Mouse (Mus musculus): ENCODE data around the gene Mlf1. TPM values are rescaled to one million over a fixed set of nuclear protein-coding genes. Genes with fewer than 3 reads are reported as not detected.
A peak's percentile ranks its signal among the peaks of the same experiment; 100 is the strongest.

Mlf1 gene
- polyA plus RNA-seq, 1 experiment from 2014 or later, result 6.7 TPM

GRCm38 (mm10) chr3:67358376-67358775 lies 15.5 kb upstream of the Mlf1 start:
- no peak for TF ChIP-seq CTCF (IDR thresholded peaks at IDR 0.05)
- ChIA-PET POLR2A (interaction anchor here (0.8 kb wide), 1 partner anchor 956 kb away, joined by 4 read pairs; no protein-coding TSS in a partner anchor), CTCF (interaction anchor here (1.1 to 4.9 kb wide), 2 partner anchors 9 to 11 kb away, joined by 4 to 21 read pairs; no protein-coding TSS in a partner anchor)
- ATAC-seq (no peak), DNase-seq (ENCODE audit: low read depth, low spot score) (no peak)
- H3K27me3 ChIP-seq, result no peaks in the 10 kb centered on the region
- in situ Hi-C loops (cut with MboI; ENCODE audit: low pct_unique_long_range_greater_than_20kb), result loop anchor here (10.0 kb wide), 1 partner anchor 686 kb away; no protein-coding TSS in a partner anchor

GRCm38 (mm10) chr3:67366087-67366892 lies 7.6 kb upstream of the Mlf1 start:
- CTCF ChIA-PET, result interaction anchor here (1.5 to 10.7 kb wide), 2 partner anchors 13 to 64 kb away, joined by 4 to 56 read pairs; partner anchors contain the start of gene Gfm1
- DNase-seq (ENCODE audit: low read depth, low spot score) (no peak), ATAC-seq (no peak)
- peaks cover 31% of the 10 kb centered on the region for H3K27me3 ChIP-seq
- TF ChIP-seq CTCF (IDR thresholded peaks at IDR 0.05), result no peak
- in situ Hi-C loops (cut with MboI; ENCODE audit: low pct_unique_long_range_greater_than_20kb), result no loop called here
- POLR2A ChIA-PET, result no interaction called here

GRCm38 (mm10) chr3:67367481-67367880 lies 6.4 kb upstream of the Mlf1 start:
- no peak for DNase-seq (ENCODE audit: low read depth, low spot score)
- CTCF ChIA-PET, result interaction anchor here (1.5 to 10.7 kb wide), 2 partner anchors 14 to 62 kb away, joined by 4 to 56 read pairs; partner anchors contain the start of gene Gfm1

DNA sequence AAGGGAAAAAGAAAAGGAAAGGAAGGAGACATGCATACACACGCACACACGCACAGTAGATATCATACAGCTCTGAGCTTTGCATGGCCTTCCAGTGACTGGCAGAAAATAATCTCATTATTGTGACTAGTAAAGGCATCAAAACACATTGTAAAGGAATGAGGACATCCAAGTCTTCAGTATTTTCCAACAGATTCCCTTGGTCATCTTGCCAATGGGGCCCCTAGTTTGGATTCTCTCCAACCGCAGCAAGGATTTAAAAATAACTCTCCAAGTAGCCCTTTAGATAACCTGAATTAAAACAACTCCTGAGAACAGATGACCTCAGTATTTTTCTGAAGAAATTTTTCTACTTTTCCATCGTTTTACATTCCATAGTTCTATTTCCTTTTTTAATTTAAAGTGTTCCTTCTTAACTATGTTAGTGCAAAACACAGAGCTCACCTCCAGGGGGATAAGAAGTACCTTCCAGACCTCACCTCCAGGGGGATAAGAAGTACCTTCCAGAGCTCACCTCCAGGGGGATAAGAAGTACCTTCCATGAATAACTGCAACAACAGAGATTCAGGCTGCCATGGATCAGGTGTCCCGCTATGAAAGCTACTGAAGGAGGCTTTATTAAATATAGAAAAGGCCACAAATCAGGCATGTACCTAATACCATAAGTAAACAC lies 4.4 kb upstream of the Mlf1 start:
- ChIA-PET POLR2A (no interaction called here), CTCF (interaction anchor here (0.9 to 10.7 kb wide), 3 partner anchors 10 to 60 kb away, joined by 3 to 56 read pairs (median 3); partner anchors contain the start of gene Gfm1)
- DNase-seq (ENCODE audit: low read depth, low spot score), result no peak
- H3K27me3 ChIP-seq, result peaks cover 40% of the 10 kb centered on the region
- ATAC-seq, result no peak
- in situ Hi-C loops (cut with MboI; ENCODE audit: low pct_unique_long_range_greater_than_20kb), result no loop called here
- peak; percentile 41 for TF ChIP-seq CTCF (IDR thresholded peaks at IDR 0.05)

More at GRCm38 (mm10) chr3:67367481-67367880, 6.4 kb upstream of the Mlf1 start:
- ATAC-seq, result no peak
- POLR2A ChIA-PET, result no interaction called here
- TF ChIP-seq CTCF (IDR thresholded peaks at IDR 0.05), result no peak
- in situ Hi-C loops (cut with MboI; ENCODE audit: low pct_unique_long_range_greater_than_20kb), result no loop called here
- H3K27me3 ChIP-seq, result peaks cover 40% of the 10 kb centered on the region

DNA sequence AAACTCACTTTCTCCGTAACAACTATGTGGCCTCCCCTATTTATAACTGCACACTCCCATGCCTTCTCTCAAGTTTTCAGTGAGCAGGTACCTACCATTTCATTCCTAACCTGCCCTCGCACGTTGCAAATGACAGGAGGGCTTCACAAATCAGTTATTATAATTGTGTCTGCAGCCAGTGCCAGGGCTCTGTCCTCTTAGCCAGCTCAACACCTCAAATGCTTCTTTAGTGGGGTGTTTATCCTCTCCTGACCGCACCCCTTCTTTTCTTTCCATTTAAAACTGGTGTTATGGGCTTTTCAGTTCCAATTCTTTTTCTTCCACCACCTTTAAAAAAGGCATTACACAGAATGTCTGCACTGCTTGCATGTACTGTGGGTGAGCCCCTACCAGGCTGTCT lies 1.7 kb upstream of the Mlf1 start:
- ChIA-PET CTCF (interaction anchor here (1.2 kb wide), 1 partner anchor 9 kb away, joined by 4 read pairs; no protein-coding TSS in a partner anchor), POLR2A (no interaction called here)
- H3K27me3 ChIP-seq, result peaks cover 35% of the 10 kb centered on the region
- in situ Hi-C loops (cut with MboI; ENCODE audit: low pct_unique_long_range_greater_than_20kb), result no loop called here
- no peak for ATAC-seq
- no peak for DNase-seq (ENCODE audit: low read depth, low spot score)
- no peak for TF ChIP-seq CTCF (IDR thresholded peaks at IDR 0.05)

- no peak for ATAC-seq
- ChIA-PET CTCF (interaction anchor here (1.2 kb wide), 1 partner anchor 10 kb away, joined by 4 read pairs; no protein-coding TSS in a partner anchor), POLR2A (no interaction called here)
- DNase-seq (ENCODE audit: low read depth, low spot score), result no peak
- H3K27me3 ChIP-seq, result peaks cover 35% of the 10 kb centered on the region
- no peak for TF ChIP-seq CTCF (IDR thresholded peaks at IDR 0.05)
- in situ Hi-C loops (cut with MboI; ENCODE audit: low pct_unique_long_range_greater_than_20kb), result no loop called here
Measured at GRCm38 (mm10) chr3:67372781-67373180, 1.1 kb upstream of the Mlf1 start.

GRCm38 (mm10) chr3:67374360-67374778 lies 472 bp downstream of the Mlf1 start:
- H3K27me3 ChIP-seq, result peaks cover 31% of the 10 kb centered on the region
- peak; percentile 18 for ATAC-seq
- in situ Hi-C loops (cut with MboI; ENCODE audit: low pct_unique_long_range_greater_than_20kb), result no loop called here
- CTCF ChIA-PET, result no interaction called here
- POLR2A ChIA-PET, result interaction anchor here (0.7 to 1.5 kb wide), 2 partner anchors 55 to 90 kb away, joined by 5 to 6 read pairs; partner anchors contain the start of gene Gfm1
- no peak for DNase-seq (ENCODE audit: low read depth, low spot score)
- no peak for TF ChIP-seq CTCF (IDR thresholded peaks at IDR 0.05)

DNA sequence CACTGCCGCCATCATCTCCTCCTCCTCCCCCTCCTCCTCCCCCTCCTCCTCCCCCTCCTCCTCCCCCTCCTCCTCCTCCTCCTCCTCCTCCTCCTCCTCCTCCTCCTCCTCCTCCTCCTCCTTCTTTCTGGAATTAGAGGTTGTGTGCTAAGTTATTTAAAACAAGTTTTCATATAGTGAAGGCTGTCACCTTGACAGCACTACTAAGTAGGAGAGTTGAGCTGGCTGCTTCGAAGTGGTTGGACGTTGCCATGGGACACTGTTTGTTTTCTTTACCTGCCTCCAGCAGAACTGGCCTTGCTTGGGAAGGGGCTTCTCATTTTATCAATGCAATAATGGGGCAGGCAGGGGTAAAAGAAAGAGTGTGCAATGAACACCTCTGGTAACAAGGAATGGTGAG lies 1.2 kb downstream of the Mlf1 start, which contains the start of gene Gm17402:
Gene Gm17402 (minus strand): TSS at position 101 of the 400 bp plus-strand sequence.
- no peak for DNase-seq (ENCODE audit: low read depth, low spot score)
- ChIA-PET POLR2A (interaction anchor here (1.5 kb wide), 1 partner anchor 55 kb away, joined by 5 read pairs; the partner anchor contains the start of gene Gfm1), CTCF (interaction anchor here (0.9 to 1.3 kb wide), 2 partner anchors 14 to 55 kb away, joined by 3 read pairs; partner anchors contain the start of gene Gfm1)
- no peak for TF ChIP-seq CTCF (IDR thresholded peaks at IDR 0.05)
- no peak for ATAC-seq
- H3K27me3 ChIP-seq, result peaks cover 24% of the 10 kb centered on the region
- in situ Hi-C loops (cut with MboI; ENCODE audit: low pct_unique_long_range_greater_than_20kb), result no loop called here

DNA sequence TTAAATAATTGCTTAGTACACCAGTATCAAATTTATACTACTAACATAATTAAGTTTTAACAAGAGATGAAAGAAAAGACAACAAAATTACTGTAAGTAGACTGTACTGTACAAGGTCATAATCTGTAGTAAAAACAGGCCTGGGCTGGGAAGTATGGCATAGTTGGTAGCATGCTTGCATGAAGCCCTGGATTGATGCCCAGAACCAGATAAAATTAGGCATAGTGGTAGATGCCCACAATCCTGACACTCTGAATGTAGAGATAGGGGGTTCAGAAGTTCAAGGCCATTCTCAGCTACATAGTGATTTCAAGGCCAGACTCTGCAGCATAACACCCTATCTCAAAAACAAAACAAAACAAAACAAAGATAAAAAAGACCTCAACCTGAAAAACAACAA lies 4.3 kb downstream of the Mlf1 start:
- DNase-seq (ENCODE audit: low read depth, low spot score) (no peak), ATAC-seq (no peak)
- H3K27me3 ChIP-seq, result peaks cover 5% of the 10 kb centered on the region
- TF ChIP-seq CTCF (IDR thresholded peaks at IDR 0.05), result no peak
- POLR2A ChIA-PET, result no interaction called here
- CTCF ChIA-PET, result interaction anchor here (1.5 to 1.8 kb wide), 2 partner anchors 25 to 34 kb away, joined by 3 to 4 read pairs; no protein-coding TSS in a partner anchor
- in situ Hi-C loops (cut with MboI; ENCODE audit: low pct_unique_long_range_greater_than_20kb), result no loop called here

DNA sequence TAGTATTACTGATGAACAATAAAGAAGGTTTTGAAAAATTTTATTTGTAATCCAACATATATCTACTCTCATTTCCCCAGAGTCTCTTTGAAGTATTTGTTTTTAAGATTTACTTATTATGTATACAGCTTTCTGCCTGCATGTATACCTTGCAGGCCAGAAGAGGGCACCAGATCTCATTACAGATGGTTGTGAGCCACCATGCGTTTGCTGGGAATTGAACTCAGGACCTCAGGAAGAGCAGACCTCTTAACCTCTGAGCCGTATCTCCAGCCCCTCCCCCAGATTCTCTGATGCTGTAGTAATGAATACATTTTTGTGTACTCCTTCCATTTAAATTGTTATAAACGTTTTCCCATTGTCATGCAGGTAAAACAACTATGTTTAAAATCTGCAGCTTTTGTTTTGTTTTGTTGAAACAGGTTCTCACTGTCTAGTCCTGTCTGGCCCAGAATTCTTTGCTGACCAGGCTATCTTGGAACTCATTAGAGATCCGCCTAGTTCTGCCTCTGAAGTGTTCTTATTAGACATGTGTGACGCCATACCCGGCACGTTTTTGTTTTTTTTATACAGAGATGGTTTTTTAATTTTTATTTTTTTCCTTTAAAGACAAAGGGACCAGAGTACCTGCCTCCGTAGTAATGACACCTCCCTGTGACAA lies 55.6 kb downstream of the Mlf1 start:
- POLR2A ChIA-PET, result interaction anchor here (0.5 to 1.6 kb wide), 2 partner anchors 55 to 674 kb away, joined by 5 read pairs; partner anchors contain the start of genes Gm17402 and Mlf1
- no peak for DNase-seq (ENCODE audit: low read depth, low spot score)
- H3K27me3 ChIP-seq, result no peaks in the 10 kb centered on the region
- CTCF ChIA-PET, result interaction anchor here (0.8 to 2.5 kb wide), 24 partner anchors 9 to 139 kb away, joined by 3 to 18 read pairs (median 4); partner anchors contain the start of gene Lxn
- TF ChIP-seq CTCF (IDR thresholded peaks at IDR 0.05), result peak; percentile 10
- ATAC-seq, result peak; percentile 46
- in situ Hi-C loops (cut with MboI; ENCODE audit: low pct_unique_long_range_greater_than_20kb), result no loop called here

All from Patski (cell line).